Mouse (Mus musculus): Measurements from ENCODE around the gene Taar1. TPM values are rescaled to one million over a fixed set of nuclear protein-coding genes. Genes with fewer than 3 reads are reported as not detected.

Taar1 gene
- not detected in 2 replicates for polyA plus RNA-seq (2014; fragmentation: Nextera tagmentation; extraction: Ambion mirVana)

DNA sequence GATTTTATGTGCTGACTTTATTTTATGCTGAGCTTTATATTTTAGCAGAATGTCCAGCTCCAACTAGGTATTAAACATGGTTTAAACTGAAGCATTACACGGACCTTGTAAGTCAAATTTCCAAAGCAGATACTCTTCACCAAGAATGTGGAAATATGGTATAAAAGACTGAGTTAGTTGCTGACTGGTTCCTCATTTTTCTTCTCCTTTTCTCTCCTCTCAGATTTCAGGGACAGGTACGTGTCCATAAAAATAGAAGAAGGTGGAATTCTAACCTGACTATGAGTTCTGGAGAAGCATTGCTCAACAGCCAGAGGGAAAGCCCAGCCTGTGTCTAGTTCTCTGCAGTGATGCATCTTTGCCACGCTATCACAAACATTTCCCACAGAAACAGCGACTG, at the start of gene Taar1:
Taar1 (plus strand) TSS at position 301 of the 400 bp plus-strand sequence.
- WGBS = 91% methylated on average over 4 of the region's 4 CpGs
- H3K4me1 ChIP-seq (ENCODE audit: control insufficient read depth, insufficient read depth, low read length) = no peaks in the 10 kb centered on the region
- no peaks in the 10 kb centered on the region for H3K27me3 ChIP-seq (ENCODE audit: control insufficient read depth, insufficient read depth, low read length)
- H3K9me3 ChIP-seq (ENCODE audit: control insufficient read depth, low read length) = no peaks in the 10 kb centered on the region
- no peak for ATAC-seq (ENCODE audit: low FRiP score, low TSS enrichment)
- H3K36me3 ChIP-seq (ENCODE audit: control insufficient read depth, insufficient read depth, low read length) = no peaks in the 10 kb centered on the region
- no peak within 1 kb of the TSS for H3K4me3 ChIP-seq (ENCODE audit: low read length)
- H3K9ac ChIP-seq (ENCODE audit: low read depth, low read length) = no peak within 1 kb of the TSS
- H3K27ac ChIP-seq (ENCODE audit: low read depth, low read length) = no peak within 1 kb of the TSS
- no peak within 1 kb of the TSS for H3K4me2 ChIP-seq (replicated peaks; ENCODE audit: low read depth, low read length)

DNA sequence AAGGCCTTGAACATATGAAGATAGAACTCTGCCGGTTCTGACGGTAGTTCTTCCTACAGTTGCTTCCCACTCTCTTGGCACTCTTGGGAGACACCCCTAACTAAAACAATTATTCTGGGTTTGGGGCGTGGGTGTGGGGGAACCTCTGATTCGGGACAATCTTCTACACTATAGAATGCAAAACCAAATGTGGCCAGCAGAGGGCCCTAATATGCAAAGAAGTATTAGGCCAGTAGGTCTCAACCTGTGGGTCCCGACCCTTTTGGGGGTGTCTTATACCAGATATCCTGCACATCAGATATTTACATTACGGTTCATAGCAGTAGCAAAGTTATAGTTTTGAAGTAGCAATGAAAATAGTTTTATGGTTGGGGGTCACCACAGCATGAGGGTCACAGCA, 39.5 kb upstream of the Taar1 start:
- WGBS = 85% methylated on average over 6 of the region's 6 CpGs
- no peak overlapping the region for H3K4me3 ChIP-seq (ENCODE audit: low read length)
- no peaks in the 10 kb centered on the region for H3K4me1 ChIP-seq (ENCODE audit: control insufficient read depth, insufficient read depth, low read length)
- ATAC-seq (ENCODE audit: low FRiP score, low TSS enrichment) = no peak
- H3K27ac ChIP-seq (ENCODE audit: low read depth, low read length) = no peak overlapping the region
- no peaks in the 10 kb centered on the region for H3K36me3 ChIP-seq (ENCODE audit: control insufficient read depth, insufficient read depth, low read length)
- H3K9me3 ChIP-seq (ENCODE audit: control insufficient read depth, low read length) = no peaks in the 10 kb centered on the region
- no peaks in the 10 kb centered on the region for H3K27me3 ChIP-seq (ENCODE audit: control insufficient read depth, insufficient read depth, low read length)
- H3K4me2 ChIP-seq (replicated peaks; ENCODE audit: low read depth, low read length) = no peak overlapping the region
- no peak overlapping the region for H3K9ac ChIP-seq (ENCODE audit: low read depth, low read length)

DNA sequence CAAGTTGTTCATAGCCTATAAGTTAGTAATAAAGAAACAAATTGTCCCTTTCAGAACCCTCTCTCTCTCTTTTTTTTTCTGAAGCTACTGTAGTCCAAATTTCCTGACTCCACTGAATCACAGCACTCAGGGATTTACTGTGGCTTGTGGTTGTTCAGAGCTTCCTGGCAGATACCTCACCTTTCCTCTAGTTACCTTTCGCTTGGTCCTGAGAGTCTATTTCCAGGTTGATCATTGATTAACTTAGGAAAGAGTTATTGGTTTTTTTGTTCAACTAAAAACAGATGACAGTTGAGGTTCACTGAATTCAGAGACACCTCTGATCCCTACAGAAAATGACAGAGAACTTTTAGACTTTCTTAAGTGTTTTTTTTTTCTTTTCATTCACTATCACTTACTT, 35.2 kb upstream of the Taar1 start:
- ATAC-seq (ENCODE audit: low FRiP score, low TSS enrichment) = no peak
- H3K4me3 ChIP-seq (ENCODE audit: low read length) = no peak overlapping the region
- no peak overlapping the region for H3K4me2 ChIP-seq (replicated peaks; ENCODE audit: low read depth, low read length)
- no peaks in the 10 kb centered on the region for H3K27me3 ChIP-seq (ENCODE audit: control insufficient read depth, insufficient read depth, low read length)
- no peak overlapping the region for H3K27ac ChIP-seq (ENCODE audit: low read depth, low read length)
- 90% methylated on average over 1 of the region's 1 CpGs for WGBS
- H3K4me1 ChIP-seq (ENCODE audit: control insufficient read depth, insufficient read depth, low read length) = no peaks in the 10 kb centered on the region
- H3K9me3 ChIP-seq (ENCODE audit: control insufficient read depth, low read length) = no peaks in the 10 kb centered on the region
- H3K9ac ChIP-seq (ENCODE audit: low read depth, low read length) = no peak overlapping the region
- no peaks in the 10 kb centered on the region for H3K36me3 ChIP-seq (ENCODE audit: control insufficient read depth, insufficient read depth, low read length)

DNA sequence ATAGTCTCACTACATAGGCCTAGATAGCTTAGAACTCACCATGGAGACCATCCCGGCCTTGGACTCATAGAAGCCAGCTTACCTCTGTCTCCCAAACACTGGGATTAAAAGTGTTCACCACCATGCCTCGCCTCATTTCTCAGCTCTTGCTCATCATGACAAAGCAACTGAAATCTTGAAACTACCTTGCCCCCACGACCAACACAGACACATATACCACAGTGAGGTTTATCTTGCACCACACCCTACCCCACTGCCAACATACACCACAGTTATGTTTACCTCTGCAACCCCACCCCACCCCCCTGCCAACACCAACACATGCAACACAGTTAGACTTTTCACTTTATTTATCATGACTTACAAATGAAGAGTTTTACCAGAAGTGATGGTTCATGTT, 34.1 kb upstream of the Taar1 start:
- H3K4me1 ChIP-seq (ENCODE audit: control insufficient read depth, insufficient read depth, low read length) = no peaks in the 10 kb centered on the region
- H3K4me2 ChIP-seq (replicated peaks; ENCODE audit: low read depth, low read length) = no peak overlapping the region
- H3K27me3 ChIP-seq (ENCODE audit: control insufficient read depth, insufficient read depth, low read length) = no peaks in the 10 kb centered on the region
- WGBS = 76% methylated on average over 3 of the region's 3 CpGs
- H3K9ac ChIP-seq (ENCODE audit: low read depth, low read length) = no peak overlapping the region
- H3K27ac ChIP-seq (ENCODE audit: low read depth, low read length) = no peak overlapping the region
- no peak for ATAC-seq (ENCODE audit: low FRiP score, low TSS enrichment)
- no peaks in the 10 kb centered on the region for H3K9me3 ChIP-seq (ENCODE audit: control insufficient read depth, low read length)
- H3K4me3 ChIP-seq (ENCODE audit: low read length) = no peak overlapping the region
- H3K36me3 ChIP-seq (ENCODE audit: control insufficient read depth, insufficient read depth, low read length) = no peaks in the 10 kb centered on the region

DNA sequence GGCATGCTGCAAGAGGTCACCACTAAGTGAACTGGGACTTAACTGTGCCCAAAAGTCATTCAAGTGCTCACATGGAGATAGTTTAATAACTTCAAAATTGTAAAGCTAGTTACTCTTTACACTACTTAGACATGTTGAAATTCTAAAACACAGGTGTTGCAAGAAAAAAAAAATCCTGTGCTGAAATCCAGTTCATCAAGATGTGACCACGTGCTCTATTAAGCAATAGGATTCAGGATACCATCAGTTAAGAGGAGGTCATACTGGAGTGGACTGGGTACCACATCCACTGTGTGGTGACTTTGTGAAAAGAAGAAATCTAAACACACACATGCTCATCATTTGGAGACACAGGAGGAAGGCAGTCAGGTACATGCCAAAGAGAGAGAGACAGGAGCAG, 27.2 kb upstream of the Taar1 start:
- H3K27ac ChIP-seq (ENCODE audit: low read depth, low read length) = no peak overlapping the region
- H3K4me1 ChIP-seq (ENCODE audit: control insufficient read depth, insufficient read depth, low read length) = no peaks in the 10 kb centered on the region
- no peaks in the 10 kb centered on the region for H3K9me3 ChIP-seq (ENCODE audit: control insufficient read depth, low read length)
- no peak overlapping the region for H3K9ac ChIP-seq (ENCODE audit: low read depth, low read length)
- H3K4me2 ChIP-seq (replicated peaks; ENCODE audit: low read depth, low read length) = no peak overlapping the region
- no peak for ATAC-seq (ENCODE audit: low FRiP score, low TSS enrichment)
- WGBS = 84% methylated on average over 1 of the region's 1 CpGs
- no peak overlapping the region for H3K4me3 ChIP-seq (ENCODE audit: low read length)
- no peaks in the 10 kb centered on the region for H3K36me3 ChIP-seq (ENCODE audit: control insufficient read depth, insufficient read depth, low read length)
- no peaks in the 10 kb centered on the region for H3K27me3 ChIP-seq (ENCODE audit: control insufficient read depth, insufficient read depth, low read length)

DNA sequence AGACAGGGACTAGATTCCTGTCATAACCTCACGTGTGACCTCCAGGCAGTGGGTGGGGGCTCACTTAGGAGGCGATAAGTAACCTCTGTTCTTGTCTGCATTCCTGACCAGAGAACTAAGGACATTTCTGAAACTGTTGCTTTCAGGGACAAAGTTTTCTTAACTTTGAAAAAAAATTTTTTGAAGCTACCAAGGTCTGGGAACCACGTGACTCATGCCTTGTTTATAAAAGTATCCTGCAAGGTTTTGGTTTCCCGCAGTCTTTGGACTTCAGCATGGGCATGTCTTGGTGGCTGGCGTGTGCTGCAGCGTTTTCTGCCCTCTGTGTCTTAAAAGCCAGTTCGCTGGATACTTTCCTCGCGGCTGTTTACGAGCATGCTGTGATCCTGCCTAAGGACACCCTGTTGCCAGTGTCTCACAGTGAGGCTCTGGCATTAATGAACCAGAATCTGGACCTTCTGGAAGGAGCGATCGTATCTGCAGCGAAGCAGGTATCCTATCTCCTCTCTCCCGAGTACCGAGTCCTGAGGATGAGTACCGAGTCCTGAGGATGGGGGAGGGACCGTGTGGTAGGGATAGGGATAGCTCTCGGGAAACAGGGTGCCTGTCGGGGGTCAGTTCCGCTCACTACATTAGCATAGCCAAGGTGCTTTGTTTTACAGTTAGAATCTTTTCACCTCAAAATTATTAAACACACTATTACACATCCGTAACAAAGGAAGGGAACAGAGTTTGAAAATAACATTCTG, 25.4 kb upstream of the Taar1 start, which contains the start of gene Vnn1:
Vnn1 (plus strand) TSS at position 88 of the 749 bp plus-strand sequence.
- Histone ChIP-seq H3K36me3 (ENCODE audit: control insufficient read depth, insufficient read depth, low read length) (no peaks in the 10 kb centered on the region), H3K9me3 (ENCODE audit: control insufficient read depth, low read length) (no peaks in the 10 kb centered on the region), H3K27ac (ENCODE audit: low read depth, low read length) (no peak within 1 kb of the TSS), H3K4me1 (ENCODE audit: control insufficient read depth, insufficient read depth, low read length) (no peaks in the 10 kb centered on the region), H3K4me2 (replicated peaks; ENCODE audit: low read depth, low read length) (peak within 1 kb of the TSS; percentile 50), H3K4me3 (ENCODE audit: low read length) (peak within 1 kb of the TSS; percentile 24), H3K9ac (ENCODE audit: low read depth, low read length) (peak within 1 kb of the TSS; percentile 40; the same call in 1 of the 2 replicates), H3K27me3 (ENCODE audit: control insufficient read depth, insufficient read depth, low read length) (no peaks in the 10 kb centered on the region)
- no peak for ATAC-seq (ENCODE audit: low FRiP score, low TSS enrichment)
- WGBS = 30% methylated on average over 21 of the region's 21 CpGs

DNA sequence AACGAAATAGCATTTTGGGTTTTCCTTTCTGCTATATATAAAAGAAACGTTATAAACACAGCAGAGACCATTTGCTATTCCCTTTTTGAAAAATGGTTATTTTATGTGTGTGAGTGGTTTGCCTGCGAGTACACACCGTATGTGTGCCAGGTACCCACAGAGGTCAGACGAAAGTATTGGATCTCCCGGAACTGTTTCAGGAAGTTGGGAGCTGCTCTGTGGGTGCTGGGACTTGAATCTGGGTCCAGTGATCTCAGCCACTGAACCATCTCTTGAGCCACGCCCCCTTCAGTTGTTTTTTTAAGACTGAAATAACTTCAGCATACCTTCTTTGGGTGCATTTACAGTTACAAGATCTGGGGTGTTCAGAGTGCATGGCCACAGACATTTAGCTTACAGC, 24.8 kb upstream of the Taar1 start:
- WGBS = 85% methylated on average over 7 of the region's 7 CpGs
- H3K9me3 ChIP-seq (ENCODE audit: control insufficient read depth, low read length) = no peaks in the 10 kb centered on the region
- no peak overlapping the region for H3K9ac ChIP-seq (ENCODE audit: low read depth, low read length)
- no peak overlapping the region for H3K4me3 ChIP-seq (ENCODE audit: low read length)
- H3K4me2 ChIP-seq (replicated peaks; ENCODE audit: low read depth, low read length) = no peak overlapping the region
- ATAC-seq (ENCODE audit: low FRiP score, low TSS enrichment) = no peak
- H3K27me3 ChIP-seq (ENCODE audit: control insufficient read depth, insufficient read depth, low read length) = no peaks in the 10 kb centered on the region
- H3K36me3 ChIP-seq (ENCODE audit: control insufficient read depth, insufficient read depth, low read length) = no peaks in the 10 kb centered on the region
- no peak overlapping the region for H3K27ac ChIP-seq (ENCODE audit: low read depth, low read length)
- no peaks in the 10 kb centered on the region for H3K4me1 ChIP-seq (ENCODE audit: control insufficient read depth, insufficient read depth, low read length)

DNA sequence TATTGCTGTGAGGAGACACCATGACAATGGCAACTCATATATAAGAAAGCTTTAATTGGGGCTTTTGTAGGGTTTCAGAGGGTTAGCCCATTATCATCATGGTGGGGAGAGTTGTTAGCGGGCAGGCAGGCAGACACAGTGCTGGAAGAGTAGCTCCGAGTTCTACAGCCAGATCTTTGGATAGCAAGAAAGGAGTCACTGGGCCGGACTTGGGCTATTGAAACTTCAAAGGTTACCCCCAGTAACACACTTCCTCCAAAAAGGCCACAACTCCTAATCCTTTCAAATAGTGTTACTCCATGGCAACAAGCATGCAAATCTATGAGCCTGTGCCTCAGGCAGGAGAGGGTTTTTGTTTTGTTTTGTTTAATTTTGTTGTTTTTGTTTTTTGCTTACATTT, 19.0 kb upstream of the Taar1 start:
- no peak for ATAC-seq (ENCODE audit: low FRiP score, low TSS enrichment)

DNA sequence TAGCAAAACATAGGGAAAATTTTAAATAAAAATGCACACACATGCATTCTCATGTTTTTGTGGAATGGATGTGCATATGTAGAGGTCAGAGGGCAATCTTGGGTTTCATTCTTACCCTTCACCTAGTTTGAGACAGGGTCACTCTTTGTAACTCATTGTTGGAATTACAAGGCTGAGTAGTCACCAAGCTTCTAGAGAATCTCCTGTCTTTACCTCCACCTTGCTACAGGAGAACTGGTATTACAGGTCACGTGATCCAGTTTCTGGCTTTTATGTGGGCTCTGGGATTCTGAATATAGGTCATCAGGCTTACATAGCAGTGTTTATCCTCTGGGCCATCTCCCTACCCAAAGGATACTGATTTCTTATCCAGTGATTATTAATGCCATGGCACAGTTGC, 14.5 kb upstream of the Taar1 start:
- 88% methylated on average over 1 of the region's 1 CpGs for WGBS

More for the DNA sequence above, 19.0 kb upstream of the Taar1 start:
- WGBS = 84% methylated on average over 3 of the region's 3 CpGs
- no peak overlapping the region for H3K4me2 ChIP-seq (replicated peaks; ENCODE audit: low read depth, low read length)
- H3K27me3 ChIP-seq (ENCODE audit: control insufficient read depth, insufficient read depth, low read length) = no peaks in the 10 kb centered on the region
- H3K9ac ChIP-seq (ENCODE audit: low read depth, low read length) = no peak overlapping the region
- H3K36me3 ChIP-seq (ENCODE audit: control insufficient read depth, insufficient read depth, low read length) = no peaks in the 10 kb centered on the region
- no peak overlapping the region for H3K27ac ChIP-seq (ENCODE audit: low read depth, low read length)
- no peaks in the 10 kb centered on the region for H3K9me3 ChIP-seq (ENCODE audit: control insufficient read depth, low read length)
- H3K4me3 ChIP-seq (ENCODE audit: low read length) = no peak overlapping the region
- no peaks in the 10 kb centered on the region for H3K4me1 ChIP-seq (ENCODE audit: control insufficient read depth, insufficient read depth, low read length)

More for the DNA sequence above, 14.5 kb upstream of the Taar1 start:
- no peak overlapping the region for H3K27ac ChIP-seq (ENCODE audit: low read depth, low read length)
- no peaks in the 10 kb centered on the region for H3K27me3 ChIP-seq (ENCODE audit: control insufficient read depth, insufficient read depth, low read length)
- no peaks in the 10 kb centered on the region for H3K4me1 ChIP-seq (ENCODE audit: control insufficient read depth, insufficient read depth, low read length)
- no peak for ATAC-seq (ENCODE audit: low FRiP score, low TSS enrichment)
- no peak overlapping the region for H3K4me2 ChIP-seq (replicated peaks; ENCODE audit: low read depth, low read length)
- H3K9me3 ChIP-seq (ENCODE audit: control insufficient read depth, low read length) = no peaks in the 10 kb centered on the region
- no peaks in the 10 kb centered on the region for H3K36me3 ChIP-seq (ENCODE audit: control insufficient read depth, insufficient read depth, low read length)
- H3K4me3 ChIP-seq (ENCODE audit: low read length) = no peak overlapping the region
- no peak overlapping the region for H3K9ac ChIP-seq (ENCODE audit: low read depth, low read length)

Measured in kidney, embryonic 14.5 days (tissue).